Mouse (Mus musculus) lung, adult 2 months (tissue): ENCODE data around the gene Gfpt2.

Experiments
- CTCF ChIP-seq: fragments of 200-500 bp; IDR thresholded peaks from 2 replicates; pipeline ENCODE4 v1.5.1; 2011; ENCODE audit warnings: mild to moderate bottlenecking, low read length, control low read depth; ENCODE audit not compliant: insufficient read depth
- POLR2A ChIP-seq: fragments of 200-500 bp; IDR thresholded peaks from 2 replicates; pipeline ENCODE4 v1.6.1; 2011; ENCODE audit warnings: low read depth, mild to moderate bottlenecking, control low read depth, low read length, borderline replicate concordance; ENCODE audit errors: extremely low read depth

DNA sequence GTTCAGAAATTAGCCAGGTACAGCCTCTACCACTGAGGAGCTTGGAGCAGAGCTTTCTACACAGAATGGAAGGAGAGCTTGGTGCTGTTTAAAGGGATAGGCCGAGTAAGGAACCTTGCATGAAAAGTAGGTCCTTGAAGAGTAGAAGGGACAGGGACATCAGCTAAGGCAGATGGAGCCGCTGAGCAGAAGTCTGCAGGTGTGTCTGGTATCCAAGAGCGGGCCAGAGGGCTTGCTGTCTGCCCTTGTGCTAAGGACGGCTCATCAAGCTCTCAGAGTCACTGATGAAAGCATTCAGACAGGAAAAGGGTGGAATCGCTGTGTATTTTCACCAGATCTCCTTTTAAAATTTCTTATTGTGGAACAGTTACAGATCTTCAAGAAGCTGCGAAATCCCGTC lies 56.4 kb downstream of the Gfpt2 start:
- TF ChIP-seq POLR2A, result no peak
- no peak for TF ChIP-seq CTCF
